Mouse (Mus musculus): Measurements from ENCODE around the gene Anapc7. TPM values are rescaled to one million over a fixed set of nuclear protein-coding genes. Genes with fewer than 3 reads are reported as not detected.

Anapc7 gene
- polyA plus RNA-seq, 1 experiment: 26.3 TPM

DNA sequence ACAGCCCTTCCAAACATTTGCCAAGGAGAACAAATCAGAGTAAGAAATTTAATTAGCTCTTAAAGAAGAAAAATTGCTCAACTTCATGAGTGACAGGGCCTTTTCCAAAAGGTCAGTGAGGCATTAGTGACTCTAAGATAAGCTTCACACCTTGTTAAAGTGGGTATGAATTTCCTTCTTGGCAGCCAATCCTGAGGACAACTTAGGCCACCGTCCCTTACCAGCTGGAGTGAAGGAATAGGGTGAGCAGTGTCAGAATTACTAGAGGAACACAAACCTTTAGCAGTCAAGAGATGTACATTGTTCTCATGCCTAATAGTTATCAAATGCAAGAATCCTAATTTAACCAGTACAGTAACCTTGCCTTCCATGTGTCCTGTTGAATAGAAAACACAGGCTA, 73.0 kb downstream of the Anapc7 start:
- DNase-seq (ENCODE audit: low read depth): no peak

Other genes starting within 250 kb of the Anapc7 start
- 20.6 and 38.3 TPM in 2 replicates for gene Hvcn1, start 214.9 kb upstream of the Anapc7 start, polyA plus RNA-seq (2012; rRNA removed)
- gene Tctn1, start 157.2 kb upstream of the Anapc7 start, polyA plus RNA-seq (2012; rRNA removed): 44.4 and 46.7 TPM in 2 replicates
- 20.0 and 20.4 TPM in 2 replicates for gene Pptc7, start 137.3 kb upstream of the Anapc7 start, polyA plus RNA-seq (2012; rRNA removed)
- 12.3 and 12.7 TPM in 2 replicates for gene Rad9b, start 67.5 kb upstream of the Anapc7 start, polyA plus RNA-seq (2012; rRNA removed)
- 100 and 102 TPM in 2 replicates for gene Vps29, start 67.3 kb upstream of the Anapc7 start, polyA plus RNA-seq (2012; rRNA removed)
- 27.8 and 28.2 TPM in 2 replicates for gene Gpn3, start 49.8 kb upstream of the Anapc7 start, polyA plus RNA-seq (2012; rRNA removed)
- 24.1 and 28.9 TPM in 2 replicates for gene Fam216a, start 49.3 kb upstream of the Anapc7 start, polyA plus RNA-seq (2012; rRNA removed)
- gene Arpc3, start 29.8 kb upstream of the Anapc7 start, polyA plus RNA-seq (2012; rRNA removed): 188 and 195 TPM in 2 replicates
- gene Atp2a2, start 80.5 kb downstream of the Anapc7 start, polyA plus RNA-seq (2012; rRNA removed): 97.9 and 146 TPM in 2 replicates
- gene Ift81, start 192.8 kb downstream of the Anapc7 start, polyA plus RNA-seq (2012; rRNA removed): 3.8 and 5.1 TPM in 2 replicates
- gene P2rx7, start 222.2 kb downstream of the Anapc7 start, polyA plus RNA-seq (2012; rRNA removed): 16.7 and 22.6 TPM in 2 replicates

Measured in gonadal fat pad, adult 2 months (tissue).